Mouse (Mus musculus): ENCODE data around the gene Pex11g.

DNA sequence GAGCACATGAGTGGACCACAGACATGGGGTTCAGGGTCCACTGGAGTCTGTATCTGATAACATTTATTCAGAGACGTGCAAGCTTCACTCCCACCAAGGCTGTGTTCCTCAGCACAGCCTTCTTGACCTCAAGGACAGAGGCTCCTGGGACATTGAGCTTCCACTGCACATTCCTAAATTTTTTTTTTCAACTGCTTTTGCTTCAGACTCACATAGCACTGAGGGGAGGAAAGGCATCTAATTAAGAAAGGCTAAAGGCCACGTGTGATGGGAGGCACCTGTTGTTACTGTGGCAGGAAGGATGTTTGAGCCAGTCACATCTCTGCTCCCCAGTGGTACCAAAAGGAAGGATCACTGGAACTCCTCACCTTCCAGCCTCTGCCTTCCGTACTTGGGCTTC, 36.4 kb downstream of the Pex11g start:
- TF ChIP-seq GATA1 (IDR thresholded peaks at IDR 0.05; ENCODE audit: borderline replicate concordance, low read length) (no peak), CTCF (IDR thresholded peaks at IDR 0.05; ENCODE audit: low read depth, low read length) (no peak), POLR2AphosphoS5 (IDR thresholded peaks at IDR 0.05; ENCODE audit: insufficient replicate concordance, low read depth, low read length) (no peak), TAL1 (conservative IDR thresholded peaks at IDR 0.05; ENCODE audit: low read depth, low read length) (no peak)

All from G1E (cell line).